8 mouse cellular contexts compared by ENCODE assay signal in the genomic region with DNA sequence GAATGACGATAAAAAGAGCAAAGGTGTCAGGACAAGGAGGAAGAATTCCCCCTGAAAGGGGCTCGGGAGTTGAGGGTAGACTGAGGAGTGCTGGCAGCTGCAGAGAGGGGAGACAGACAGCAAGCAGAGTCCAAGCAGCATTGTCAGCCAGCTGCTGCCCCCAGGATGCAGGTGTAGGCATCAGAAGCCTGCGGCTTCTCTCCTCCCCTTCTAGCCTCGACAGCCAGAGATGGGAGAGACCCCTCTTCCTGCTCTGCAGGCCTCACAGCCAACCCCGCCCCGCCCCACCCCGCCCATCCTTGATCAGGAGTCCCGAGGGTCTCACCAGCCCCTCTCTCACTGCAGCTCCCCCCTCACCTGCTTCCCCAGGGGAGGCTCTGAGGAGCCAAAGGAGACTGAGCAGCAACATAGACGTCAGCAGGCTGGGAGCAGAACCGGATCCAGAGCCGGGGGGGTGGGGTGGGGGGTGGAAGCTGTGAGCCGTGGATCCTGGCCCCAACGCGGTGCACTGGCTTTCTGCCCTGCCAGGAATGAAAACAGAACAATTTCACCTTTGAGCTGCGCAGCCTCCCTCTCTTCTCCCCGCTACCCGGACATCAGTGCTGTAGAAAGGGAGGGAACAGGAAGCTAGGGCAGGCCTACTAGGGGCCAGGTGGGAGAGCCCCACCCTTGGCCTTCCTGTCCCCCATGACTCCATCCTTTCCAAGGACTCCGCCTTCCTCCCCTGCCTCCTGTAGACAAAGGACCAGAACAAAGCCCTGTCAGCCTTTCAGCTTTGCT. TPM values are rescaled to one million over a fixed set of nuclear protein-coding genes. Genes with fewer than 3 reads are reported as not detected.
DNase-seq lines count a peak whose midpoint lies in the region; ATAC-seq and TF ChIP-seq lines count a peak whose summit lies in the region.

No protein-coding gene starts in this region.

- H3K4me1 ChIP-seq in midbrain, embryonic 11.5 days (ENCODE audit: control insufficient read depth, insufficient read depth, low read length), result 0 out of 2 replicates have a peak, but pooled peaks cover 2% of the 10 kb centered on the region

- H3K27me3 ChIP-seq in midbrain, embryonic 11.5 days (ENCODE audit: control insufficient read depth, insufficient read depth, low read length), result no peaks in the 10 kb centered on the region

- H3K4me3 ChIP-seq in midbrain, embryonic 11.5 days (ENCODE audit: low read depth, low read length), result no peak overlapping the region
- H3K4me3 ChIP-seq in layer of hippocampus, adult 2 months, result no peak overlapping the region

- intact Hi-C loops in heart, postnatal 25 days (cut with DNase I), result no loop called here

- WGBS in midbrain, embryonic 11.5 days, result 41% methylated on average over 15 of the region's 18 CpGs

- H3K9ac ChIP-seq in midbrain, embryonic 11.5 days (ENCODE audit: low read length), result peak overlapping the region; percentile 33; the same call in 1 of the 2 replicates

- H3K9me3 ChIP-seq in midbrain, embryonic 11.5 days (ENCODE audit: control insufficient read depth, low read length), result no peaks in the 10 kb centered on the region

- DNase-seq in spleen, postnatal 10 days (ENCODE audit: low spot score in 2 of 2), result peak; percentile 11 to 42
- DNase-seq in spleen, postnatal 14 days (ENCODE audit: low spot score in 2 of 2), result no peak
- peak; percentile 42 for DNase-seq in heart, postnatal 25 days (ENCODE audit: low spot score)
- peak; percentile 45 for DNase-seq in midbrain, embryonic 11.5 days (ENCODE audit: low spot score, missing footprints)
- no peak for DNase-seq in layer of hippocampus, adult 2 months (ENCODE audit: low spot score in 2 of 2)
- DNase-seq in right cerebral cortex, postnatal 36 days (ENCODE audit: low spot score in 2 of 2), result no peak
- DNase-seq in cerebellum, postnatal 36 days, result no peak

- no peaks in the 10 kb centered on the region for H3K36me3 ChIP-seq in midbrain, embryonic 11.5 days (ENCODE audit: control insufficient read depth, insufficient read depth, low read length)

- ATAC-seq in midbrain, embryonic 11.5 days (ENCODE audit: low FRiP score), result no peak
- ATAC-seq in frontal cortex, adult (ENCODE audit: low TSS enrichment), result no peak

- no peak overlapping the region for H3K27ac ChIP-seq in midbrain, embryonic 11.5 days (ENCODE audit: low read depth, low read length)
- H3K27ac ChIP-seq in layer of hippocampus, adult 2 months, result no peak overlapping the region

- H3K4me2 ChIP-seq in midbrain, embryonic 11.5 days, result no peak overlapping the region

- TF ChIP-seq CTCF in layer of hippocampus, adult 2 months (conservative IDR thresholded peaks at IDR 0.05), result no peak

RNA-seq across cellular contexts. Expression of a gene that starts 19.0 kb away (rescaled TPM):
- 1 to 10 TPM; 1.4 to 2.2 TPM for total RNA-seq in heart, postnatal 25 days (2021)
- 3.6 and 4.0 TPM in 2 replicates for polyA plus RNA-seq in midbrain, embryonic 11.5 days (2014; fragmentation: Nextera tagmentation; extraction: Ambion mirVana)
- 10 to 100 TPM; 58.5 to 62.3 TPM for total RNA-seq in layer of hippocampus, adult 2 months (2021)

RNA-seq across cellular contexts. Expression of a gene that starts 26.1 kb away (rescaled TPM):
- 1 to 10 TPM; 8.3 to 8.7 TPM for total RNA-seq in heart, postnatal 25 days (2021)
- polyA plus RNA-seq in midbrain, embryonic 11.5 days (2014; fragmentation: Nextera tagmentation; extraction: Ambion mirVana), result 7.5 and 7.9 TPM in 2 replicates
- 10 to 100 TPM; 12.4 to 13.8 TPM for total RNA-seq in layer of hippocampus, adult 2 months (2021)

RNA-seq across cellular contexts. Expression of a gene that starts 39.2 kb away (rescaled TPM):
- total RNA-seq in heart, postnatal 25 days (2021), result 10 to 100 TPM; 67.1 to 67.7 TPM
- 151 and 154 TPM in 2 replicates for polyA plus RNA-seq in midbrain, embryonic 11.5 days (2014; fragmentation: Nextera tagmentation; extraction: Ambion mirVana)
- total RNA-seq in layer of hippocampus, adult 2 months (2021), result 100 to 1,000 TPM; 223 to 232 TPM

RNA-seq across cellular contexts. Expression of a gene that starts 45.9 kb away (rescaled TPM):
- 10 to 100 TPM; 10.8 to 13.3 TPM for total RNA-seq in heart, postnatal 25 days (2021)
- 28.0 and 34.1 TPM in 2 replicates for polyA plus RNA-seq in midbrain, embryonic 11.5 days (2014; fragmentation: Nextera tagmentation; extraction: Ambion mirVana)
- 1 to 10 TPM; 4.8 to 7.3 TPM for total RNA-seq in layer of hippocampus, adult 2 months (2021)

RNA-seq across cellular contexts. Expression of a gene that starts 56.1 kb away (rescaled TPM):
- total RNA-seq in heart, postnatal 25 days (2021), result under 1 TPM; 0.26 to 0.31 TPM
- not detected in 2 replicates for polyA plus RNA-seq in midbrain, embryonic 11.5 days (2014; fragmentation: Nextera tagmentation; extraction: Ambion mirVana)
- 1 to 10 TPM; 3.6 to 4.2 TPM for total RNA-seq in layer of hippocampus, adult 2 months (2021)

Comparison
In these comparisons a context has a peak if more than half of its experiments do, and no peak if none do; other contexts are left out.
1. DNase-seq: peak in spleen, postnatal 10 days (2 of 2), heart, postnatal 25 days (single experiment) and midbrain, embryonic 11.5 days (single experiment); none in spleen, postnatal 14 days (0 of 2), layer of hippocampus, adult 2 months (0 of 2), right cerebral cortex, postnatal 36 days (0 of 2) and cerebellum, postnatal 36 days (0 of 2).
2. RNA of a gene that starts 19.0 kb away (total RNA-seq): 58.5 to 62.3 TPM in layer of hippocampus, adult 2 months; 1.4 to 2.2 TPM in heart, postnatal 25 days; every median in the first group is over 10 times any median in the second.